Mouse (Mus musculus): ENCODE results near the gene Acbd5. TPM values are rescaled to one million over a fixed set of nuclear protein-coding genes. Genes with fewer than 3 reads are reported as not detected.
"Not testable (repeated sequence)": the region's sequence is repeated elsewhere in the genome, so short reads cannot be mapped to it uniquely, and the experiment has no call there.

Gene Acbd5
- polyA plus RNA-seq, 1 experiment from 2014 or later: 33.1 TPM

- H3K9ac ChIP-seq: peak overlapping the region; percentile 97
These were observed 28.6 kb upstream of the Acbd5 start for GRCm38 (mm10) chr2:23039082-23040000.

GRCm38 (mm10) chr2:23040001-23040646 is 27.8 kb upstream of the Acbd5 start, which contains the start of gene Abi1:
TSS of gene Abi1 (minus strand) at chr2:23040241.
- H3K4me1 ChIP-seq: 0 out of 2 replicates have a peak, but pooled peaks cover 3% of the 10 kb centered on the region
- 1% methylated on average over 24 of the region's 24 CpGs for WGBS
- peak within 1 kb of the TSS; percentile 100 for H3K4me3 ChIP-seq (replicated peaks)
- H3K27ac ChIP-seq: peak within 1 kb of the TSS; percentile 99
- peak; percentile 97 for ATAC-seq (ENCODE audit: insufficient read depth, low FRiP score, low read depth)
- H3K36me3 ChIP-seq: no peaks in the 10 kb centered on the region
- peak within 1 kb of the TSS; percentile 97 for H3K9ac ChIP-seq
- peak within 1 kb of the TSS; percentile 68 for H3K4me2 ChIP-seq
- no peaks in the 10 kb centered on the region for H3K9me3 ChIP-seq
- H3K27me3 ChIP-seq (replicated peaks): no peaks in the 10 kb centered on the region

More at GRCm38 (mm10) chr2:23039082-23040000, 28.6 kb upstream of the Acbd5 start:
- H3K36me3 ChIP-seq: no peaks in the 10 kb centered on the region
- no peaks in the 10 kb centered on the region for H3K9me3 ChIP-seq
- WGBS: under 1% methylated on average over 59 of the region's 59 CpGs
- H3K4me1 ChIP-seq: 0 out of 2 replicates have a peak, but pooled peaks cover 3% of the 10 kb centered on the region
- H3K4me2 ChIP-seq: peak overlapping the region; percentile 68
- peak overlapping the region; percentile 100 for H3K4me3 ChIP-seq (replicated peaks)
- peak; percentile 79 for ATAC-seq (ENCODE audit: insufficient read depth, low FRiP score, low read depth)
- no peaks in the 10 kb centered on the region for H3K27me3 ChIP-seq (replicated peaks)
- peak overlapping the region; percentile 99 for H3K27ac ChIP-seq

- H3K4me1 ChIP-seq; ATAC-seq (ENCODE audit: insufficient read depth, low FRiP score, low read depth); H3K36me3 ChIP-seq; H3K9me3 ChIP-seq; H3K4me3 ChIP-seq (replicated peaks); H3K27ac ChIP-seq; H3K27me3 ChIP-seq (replicated peaks); H3K9ac ChIP-seq: not testable (repeated sequence)
- WGBS: 83% methylated on average over 7 of the region's 7 CpGs
- H3K4me2 ChIP-seq: peak overlapping the region; percentile 12; the same call in 1 of the 2 replicates
These were observed 27.3 kb upstream of the Acbd5 start for GRCm38 (mm10) chr2:23040690-23041089.

GRCm38 (mm10) chr2:23041457-23041856 is 26.5 kb upstream of the Acbd5 start:
- H3K4me1 ChIP-seq: 0 out of 2 replicates have a peak, but pooled peaks cover 3% of the 10 kb centered on the region
- WGBS: 76% methylated on average over 4 of the region's 4 CpGs
- H3K4me3 ChIP-seq (replicated peaks): no peak overlapping the region
- ATAC-seq (ENCODE audit: insufficient read depth, low FRiP score, low read depth): no peak
- no peak overlapping the region for H3K4me2 ChIP-seq
- H3K27ac ChIP-seq: no peak overlapping the region
- H3K36me3 ChIP-seq: no peaks in the 10 kb centered on the region
- H3K9ac ChIP-seq: no peak overlapping the region
- H3K9me3 ChIP-seq: no peaks in the 10 kb centered on the region
- no peaks in the 10 kb centered on the region for H3K27me3 ChIP-seq (replicated peaks)

- no peak overlapping the region for H3K27ac ChIP-seq
- no peaks in the 10 kb centered on the region for H3K27me3 ChIP-seq (replicated peaks)
- H3K4me2 ChIP-seq: no peak overlapping the region
- ATAC-seq (ENCODE audit: insufficient read depth, low FRiP score, low read depth): no peak
- H3K4me1 ChIP-seq: no peaks in the 10 kb centered on the region
- WGBS: 85% methylated on average over 3 of the region's 3 CpGs
- H3K36me3 ChIP-seq: no peaks in the 10 kb centered on the region
- no peak overlapping the region for H3K9ac ChIP-seq
- H3K9me3 ChIP-seq: no peaks in the 10 kb centered on the region
- no peak overlapping the region for H3K4me3 ChIP-seq (replicated peaks)
These were observed 25.8 kb upstream of the Acbd5 start for GRCm38 (mm10) chr2:23042189-23042588.

GRCm38 (mm10) chr2:23045703-23046102 is 22.3 kb upstream of the Acbd5 start:
- no peaks in the 10 kb centered on the region for H3K4me1 ChIP-seq
- 32% methylated on average over 1 of the region's 1 CpGs for WGBS
- H3K9ac ChIP-seq: no peak overlapping the region
- ATAC-seq (ENCODE audit: insufficient read depth, low FRiP score, low read depth): no peak
- no peak overlapping the region for H3K4me3 ChIP-seq (replicated peaks)
- H3K27ac ChIP-seq: no peak overlapping the region
- H3K9me3 ChIP-seq: no peaks in the 10 kb centered on the region
- H3K27me3 ChIP-seq (replicated peaks): no peaks in the 10 kb centered on the region
- no peak overlapping the region for H3K4me2 ChIP-seq
- no peaks in the 10 kb centered on the region for H3K36me3 ChIP-seq

- H3K4me1 ChIP-seq: no peaks in the 10 kb centered on the region
- H3K9ac ChIP-seq: no peak overlapping the region
- H3K9me3 ChIP-seq: no peaks in the 10 kb centered on the region
- no peaks in the 10 kb centered on the region for H3K27me3 ChIP-seq (replicated peaks)
- no peak for ATAC-seq (ENCODE audit: insufficient read depth, low FRiP score, low read depth)
- H3K27ac ChIP-seq: no peak overlapping the region
- H3K4me2 ChIP-seq: no peak overlapping the region
- no peaks in the 10 kb centered on the region for H3K36me3 ChIP-seq
- no peak overlapping the region for H3K4me3 ChIP-seq (replicated peaks)
These were observed 20.0 kb upstream of the Acbd5 start for GRCm38 (mm10) chr2:23048006-23048405.

GRCm38 (mm10) chr2:23051890-23052289 is 16.1 kb upstream of the Acbd5 start:
- Histone ChIP-seq H3K27me3 (replicated peaks) (no peaks in the 10 kb centered on the region), H3K27ac (no peak overlapping the region), H3K9ac (no peak overlapping the region), H3K4me3 (replicated peaks) (no peak overlapping the region), H3K4me2 (no peak overlapping the region), H3K36me3 (no peaks in the 10 kb centered on the region), H3K4me1 (no peaks in the 10 kb centered on the region), H3K9me3 (no peaks in the 10 kb centered on the region)
- 76% methylated on average over 2 of the region's 2 CpGs for WGBS
- no peak for ATAC-seq (ENCODE audit: insufficient read depth, low FRiP score, low read depth)

GRCm38 (mm10) chr2:23052523-23052922 is 15.4 kb upstream of the Acbd5 start:
- Histone ChIP-seq H3K4me3 (replicated peaks) (no peak overlapping the region), H3K9me3 (no peaks in the 10 kb centered on the region), H3K4me1 (no peaks in the 10 kb centered on the region), H3K4me2 (no peak overlapping the region), H3K27me3 (replicated peaks) (no peaks in the 10 kb centered on the region), H3K9ac (no peak overlapping the region), H3K36me3 (no peaks in the 10 kb centered on the region), H3K27ac (no peak overlapping the region)
- ATAC-seq (ENCODE audit: insufficient read depth, low FRiP score, low read depth): no peak
- WGBS: 74% methylated on average over 6 of the region's 6 CpGs

- peak; percentile 56 for ATAC-seq (ENCODE audit: insufficient read depth, low FRiP score, low read depth)
- WGBS: under 1% methylated on average over 21 of the region's 21 CpGs
- Histone ChIP-seq H3K27me3 (replicated peaks) (no peaks in the 10 kb centered on the region), H3K27ac (peak overlapping the region; percentile 97), H3K9me3 (no peaks in the 10 kb centered on the region), H3K4me3 (replicated peaks) (peak overlapping the region; percentile 69), H3K9ac (peak overlapping the region; percentile 61), H3K4me2 (peak overlapping the region; percentile 98), H3K4me1 (no peaks in the 10 kb centered on the region), H3K36me3 (no peaks in the 10 kb centered on the region)
These were observed 387 bp downstream of the Acbd5 start for GRCm38 (mm10) chr2:23068370-23068737.

GRCm38 (mm10) chr2:23068894-23069744 is 1.2 kb downstream of the Acbd5 start:
- WGBS: under 1% methylated on average over 50 of the region's 50 CpGs
- peak; percentile 94 for ATAC-seq (ENCODE audit: insufficient read depth, low FRiP score, low read depth)
- Histone ChIP-seq H3K4me1 (no peaks in the 10 kb centered on the region), H3K36me3 (no peaks in the 10 kb centered on the region), H3K9me3 (no peaks in the 10 kb centered on the region), H3K9ac (peak overlapping the region; percentile 61), H3K27me3 (replicated peaks) (no peaks in the 10 kb centered on the region), H3K4me3 (replicated peaks) (peak overlapping the region; percentile 69), H3K27ac (peak overlapping the region; percentile 97), H3K4me2 (peak overlapping the region; percentile 98)

Measured in stomach, embryonic 15.5 days (tissue).